Mouse (Mus musculus): ENCODE data around the gene Ces4a. TPM values are rescaled to one million over a fixed set of nuclear protein-coding genes. Genes with fewer than 3 reads are reported as not detected.

The Ces4a gene
- polyA plus RNA-seq, 1 experiment from 2014 or later = not detected

Other genes with a start within 250 kb of the Ces4a start
- gene Ces2e, start 205.5 kb upstream of the Ces4a start, polyA plus RNA-seq (2015; fragmentation: Nextera tagmentation; extraction: Ambion mirVana) = 2.3 and 3.8 TPM in 2 replicates
- gene Ces2f, start 184.4 kb upstream of the Ces4a start, polyA plus RNA-seq (2015; fragmentation: Nextera tagmentation; extraction: Ambion mirVana) = not detected in 2 replicates
- gene Ces2g, start 170.1 kb upstream of the Ces4a start, polyA plus RNA-seq (2015; fragmentation: Nextera tagmentation; extraction: Ambion mirVana) = 21.1 TPM in 2 replicates
- gene Ces2h, start 130.9 kb upstream of the Ces4a start, polyA plus RNA-seq (2015; fragmentation: Nextera tagmentation; extraction: Ambion mirVana) = not detected in 2 replicates
- gene Ces3a, start 83.2 kb upstream of the Ces4a start, polyA plus RNA-seq (2015; fragmentation: Nextera tagmentation; extraction: Ambion mirVana) = 0.58 and 0.97 TPM in 2 replicates
- gene Ces3b, start 48.0 kb upstream of the Ces4a start, polyA plus RNA-seq (2015; fragmentation: Nextera tagmentation; extraction: Ambion mirVana) = not detected in 2 replicates
- 6.5 and 7.0 TPM in 2 replicates for gene Cbfb, start 38.9 kb downstream of the Ces4a start, polyA plus RNA-seq (2015; fragmentation: Nextera tagmentation; extraction: Ambion mirVana)
- 16.9 and 20.3 TPM in 2 replicates for gene D230025D16Rik, start 93.3 kb downstream of the Ces4a start, polyA plus RNA-seq (2015; fragmentation: Nextera tagmentation; extraction: Ambion mirVana)
- gene B3gnt9, start 123.4 kb downstream of the Ces4a start, polyA plus RNA-seq (2015; fragmentation: Nextera tagmentation; extraction: Ambion mirVana) = 2.3 and 2.4 TPM in 2 replicates
- 14.9 and 15.5 TPM in 2 replicates for gene Tradd, start 132.8 kb downstream of the Ces4a start, polyA plus RNA-seq (2015; fragmentation: Nextera tagmentation; extraction: Ambion mirVana)
- gene Fbxl8, start 132.8 kb downstream of the Ces4a start, polyA plus RNA-seq (2015; fragmentation: Nextera tagmentation; extraction: Ambion mirVana) = 1.2 and 1.3 TPM in 2 replicates
- gene Hsf4, start 138.0 kb downstream of the Ces4a start, polyA plus RNA-seq (2015; fragmentation: Nextera tagmentation; extraction: Ambion mirVana) = not detected in 2 replicates
- 0.22 and 0.30 TPM in 2 replicates for gene Nol3, start 144.3 kb downstream of the Ces4a start, polyA plus RNA-seq (2015; fragmentation: Nextera tagmentation; extraction: Ambion mirVana)
- gene 4931428F04Rik, start 158.1 kb downstream of the Ces4a start, polyA plus RNA-seq (2015; fragmentation: Nextera tagmentation; extraction: Ambion mirVana) = 0.59 and 0.68 TPM in 2 replicates
- 6.0 and 6.7 TPM in 2 replicates for gene Exoc3l, start 164.3 kb downstream of the Ces4a start, polyA plus RNA-seq (2015; fragmentation: Nextera tagmentation; extraction: Ambion mirVana)
- gene E2f4, start 165.9 kb downstream of the Ces4a start, polyA plus RNA-seq (2015; fragmentation: Nextera tagmentation; extraction: Ambion mirVana) = 197 and 211 TPM in 2 replicates
- gene Elmo3, start 173.8 kb downstream of the Ces4a start, polyA plus RNA-seq (2015; fragmentation: Nextera tagmentation; extraction: Ambion mirVana) = 3.4 and 4.4 TPM in 2 replicates
- 10.4 and 11.8 TPM in 2 replicates for gene Lrrc29, start 194.5 kb downstream of the Ces4a start, polyA plus RNA-seq (2015; fragmentation: Nextera tagmentation; extraction: Ambion mirVana)
- gene Tmem208, start 194.6 kb downstream of the Ces4a start, polyA plus RNA-seq (2015; fragmentation: Nextera tagmentation; extraction: Ambion mirVana) = 91.2 and 91.8 TPM in 2 replicates
- gene Fhod1, start 216.2 kb downstream of the Ces4a start, polyA plus RNA-seq (2015; fragmentation: Nextera tagmentation; extraction: Ambion mirVana) = 0.53 and 0.70 TPM in 2 replicates
- 0.13 TPM in 2 replicates for gene Slc9a5, start 217.0 kb downstream of the Ces4a start, polyA plus RNA-seq (2015; fragmentation: Nextera tagmentation; extraction: Ambion mirVana)
- gene Plekhg4, start 241.5 kb downstream of the Ces4a start, polyA plus RNA-seq (2015; fragmentation: Nextera tagmentation; extraction: Ambion mirVana) = not detected in 2 replicates

Measured in liver, embryonic 15.5 days (tissue).